Mouse (Mus musculus): ENCODE measurements at regions not wholly inside any gene's neighbourhood (a gene's known extent, or its start where the extent isn't known, plus 50 kb on each side); places are given as distances from the start of the nearest gene placed in this dataset.

- no peak for DNase-seq
Measured at GRCm38 (mm10) chr5:132617241-132617640, 74.1 kb upstream of the Auts2 start.

- DNase-seq: no peak
Measured at GRCm38 (mm10) chr5:132609251-132609650, 66.1 kb upstream of the Auts2 start.

DNA sequence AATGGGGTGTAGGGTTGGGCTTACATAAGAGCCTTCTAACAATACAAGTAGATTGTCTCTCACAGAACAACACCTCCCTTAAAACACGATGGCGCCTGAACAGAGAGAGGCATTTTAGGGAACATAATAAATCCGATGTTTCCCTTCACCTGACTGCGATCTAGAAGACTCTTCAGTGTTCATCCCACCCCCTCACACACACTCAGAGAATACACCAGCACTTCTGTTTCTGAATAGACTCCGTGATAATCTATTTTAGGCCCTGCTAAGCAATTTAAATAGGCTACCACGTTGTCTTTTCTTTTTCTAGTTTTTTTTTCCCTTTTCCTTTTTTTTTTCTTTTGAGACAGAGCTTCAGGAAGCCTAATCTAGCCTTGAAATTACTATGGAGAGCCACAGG is 63.1 kb upstream of the Auts2 start:
- no peak for DNase-seq

- DNase-seq: no peak
Measured at GRCm38 (mm10) chr5:132594796-132595195, 51.7 kb upstream of the Auts2 start.
